Mouse (Mus musculus) bone marrow macrophage, adult 2 months (primary cell): Measurements from ENCODE around the gene Uggt2.

Source experiments
- CTCF ChIP-seq: IDR thresholded peaks from 2 replicates; pipeline ENCODE4 v1.5.1; 2012; ENCODE audit warnings: low read depth, mild to moderate bottlenecking, low read length, moderate library complexity
- POLR2A ChIP-seq: IDR thresholded peaks from 2 replicates; pipeline ENCODE4 v1.6.1; 2012; ENCODE audit warnings: mild to moderate bottlenecking, low read depth, low read length, borderline replicate concordance

- TF ChIP-seq POLR2A, result no peak
- TF ChIP-seq CTCF, result no peak
Observed at GRCm38 (mm10) chr14:119108776-119109301, 9.6 kb upstream of the Uggt2 start.
